Mouse (Mus musculus): ENCODE measurements around the gene Nxf1. TPM values are rescaled to one million over a fixed set of nuclear protein-coding genes. Genes with fewer than 3 reads are reported as not detected.

Gene Nxf1
- total and polyA plus RNA-seq, 3 experiments = 66.5 to 136 (median 101) TPM

DNA sequence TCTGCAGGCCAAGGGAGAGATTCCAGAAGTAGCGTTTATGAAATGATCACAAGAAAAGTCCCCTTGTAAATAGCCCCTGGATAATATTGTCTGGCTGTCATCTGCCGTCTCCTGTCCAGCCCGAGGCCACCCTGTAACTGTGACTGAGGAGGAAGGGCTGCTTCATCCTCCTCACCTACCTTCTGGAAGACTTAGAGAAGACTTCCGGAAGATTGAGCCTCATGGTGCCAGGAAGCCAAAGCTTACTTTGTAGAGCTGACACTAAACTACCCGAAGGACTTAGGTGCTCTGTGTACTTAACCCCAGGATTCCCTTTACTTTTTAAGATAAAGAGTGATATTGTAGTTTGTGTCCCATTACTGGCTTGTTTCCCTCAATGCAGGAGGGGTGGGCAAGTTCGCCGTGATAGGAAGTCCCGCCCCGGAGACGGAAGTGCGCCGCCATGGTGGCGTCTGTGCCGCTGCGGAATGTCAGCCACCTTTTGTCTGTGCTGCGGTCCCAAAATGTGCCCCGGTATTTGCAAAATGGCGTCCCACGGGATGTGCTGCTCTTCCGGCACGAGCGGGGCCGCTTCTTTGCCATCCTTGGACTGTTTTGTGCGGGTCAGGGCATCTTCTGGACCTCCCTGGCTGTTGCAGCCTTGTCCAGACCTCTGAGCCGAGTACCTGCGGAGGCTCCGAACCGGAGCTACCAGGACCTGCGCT is 13.8 kb downstream of the Nxf1 start, which contains the start of gene Tmem223:
Gene Tmem223 (plus strand): TSS at position 430 of the 704 bp plus-strand sequence.
- peak; percentile 81 for DNase-seq (ENCODE audit: extremely low read depth)
- peak within 1 kb of the TSS; percentile 91 for H3K9ac ChIP-seq (ENCODE audit: insufficient read depth, low read depth)
- H3K79me2 ChIP-seq (replicated peaks; ENCODE audit: control insufficient read depth, extremely low read depth, insufficient read depth, poor library complexity, severe bottlenecking) = peaks cover 35% of the 10 kb centered on the region
- H3K27ac ChIP-seq (ENCODE audit: insufficient read depth, low read depth) = peak within 1 kb of the TSS; percentile 76
- in situ Hi-C loops (cut with MboI; ENCODE audit: low pct_ligation_motif_present, low pct_unique_long_range_greater_than_20kb, low sequenced_read_pairs) (no loop called here), dilution Hi-C loops (cut with MboI; ENCODE audit: extremely low pct_ligation_motif_present, extremely low pct_unique_long_range_greater_than_20kb, low sequenced_read_pairs) (no loop called here)
- no peak for TF ChIP-seq E2F4 (IDR thresholded peaks at IDR 0.05; ENCODE audit: insufficient replicate concordance, low read depth, low read length)
- TF ChIP-seq ETS1 (conservative IDR thresholded peaks at IDR 0.05; ENCODE audit: low read depth, low read length) = no peak
- TF ChIP-seq ZMIZ1 (IDR thresholded peaks at IDR 0.05; ENCODE audit: low read depth, low read length) = no peak; the same call in 1 of the 2 replicates
- no peak for TF ChIP-seq UBTF (IDR thresholded peaks at IDR 0.05; ENCODE audit: low read depth, low read length)
- no peak for TF ChIP-seq CHD1 (IDR thresholded peaks at IDR 0.05; ENCODE audit: low read depth, low read length)
- TF ChIP-seq POLR2A (IDR thresholded peaks at IDR 0.05; ENCODE audit: low read depth, low read length) = peak; percentile 90
- no peak for TF ChIP-seq RCOR1 (conservative IDR thresholded peaks at IDR 0.05; ENCODE audit: low read depth, low read length)
- TF ChIP-seq IRF4 (IDR thresholded peaks at IDR 0.05; ENCODE audit: low read depth, low read length) = 0 out of 2 replicates have a peak, but pooled peaks have one; percentile 21
- no peak for TF ChIP-seq USF2 (conservative IDR thresholded peaks at IDR 0.05; ENCODE audit: low read depth, low read length)
- no peak for TF ChIP-seq JUND (conservative IDR thresholded peaks at IDR 0.05; ENCODE audit: low read depth, low read length)
- no peak for TF ChIP-seq ZKSCAN1 (IDR thresholded peaks at IDR 0.05; ENCODE audit: borderline replicate concordance, low read depth, low read length)
- no peak for TF ChIP-seq ZC3H11A (IDR thresholded peaks at IDR 0.05; ENCODE audit: low read depth, low read length)
- no peak for TF ChIP-seq CTCF (conservative IDR thresholded peaks at IDR 0.05 in 1 of 2, IDR thresholded peaks at IDR 0.05 in 1 of 2; ENCODE audit: low read depth in 2 of 2, low read length in 2 of 2)
- TF ChIP-seq KAT2A (IDR thresholded peaks at IDR 0.05; ENCODE audit: insufficient replicate concordance, low read length) = no peak
- TF ChIP-seq TCF12 (IDR thresholded peaks at IDR 0.05; ENCODE audit: low read depth, low read length) = peak; percentile 18; the same call in 1 of the 2 replicates
- TF ChIP-seq MAX (IDR thresholded peaks at IDR 0.05; ENCODE audit: low read length) = no peak
- no peak for TF ChIP-seq ZNF384 (IDR thresholded peaks at IDR 0.05; ENCODE audit: low read depth, low read length)
- peak; percentile 79 for TF ChIP-seq POLR2AphosphoS2 (IDR thresholded peaks at IDR 0.05; ENCODE audit: low read depth, low read length)
- TF ChIP-seq GABPA (IDR thresholded peaks at IDR 0.05; ENCODE audit: insufficient replicate concordance, low read depth, low read length) = no peak
- TF ChIP-seq PAX5 (IDR thresholded peaks at IDR 0.05; ENCODE audit: low read length) = no peak
- TF ChIP-seq BHLHE40 (IDR thresholded peaks at IDR 0.05; ENCODE audit: low read depth, low read length) = peak; percentile 51; the same call in 1 of the 2 replicates
- TF ChIP-seq MAFK (IDR thresholded peaks at IDR 0.05; ENCODE audit: insufficient replicate concordance, low read length) = no peak
- TF ChIP-seq NRF1 (IDR thresholded peaks at IDR 0.05; ENCODE audit: low read depth, low read length) = peak; percentile 62
- TF ChIP-seq RAD21 (IDR thresholded peaks at IDR 0.05; ENCODE audit: low read depth, low read length) = no peak
- TF ChIP-seq HCFC1 (IDR thresholded peaks at IDR 0.05; ENCODE audit: low read depth, low read length) = peak; percentile 81
- no peak for TF ChIP-seq SMC3 (IDR thresholded peaks at IDR 0.05; ENCODE audit: low read depth, low read length)
- TF ChIP-seq ELF1 (IDR thresholded peaks at IDR 0.05; ENCODE audit: low read depth, low read length) = peak; percentile 81
- TF ChIP-seq SIN3A (IDR thresholded peaks at IDR 0.05; ENCODE audit: low read length) = no peak
- no peak for TF ChIP-seq MAZ (IDR thresholded peaks at IDR 0.05; ENCODE audit: low read depth, low read length)
- TF ChIP-seq MEF2A (IDR thresholded peaks at IDR 0.05; ENCODE audit: borderline replicate concordance, low read depth, low read length) = no peak
- TF ChIP-seq MXI1 (IDR thresholded peaks at IDR 0.05; ENCODE audit: low read depth, low read length) = peak; percentile 15; the same call in 1 of the 2 replicates
- peak; percentile 50; the same call in 1 of the 2 replicates for TF ChIP-seq CHD2 (IDR thresholded peaks at IDR 0.05; ENCODE audit: low read length)
- peak; percentile 40; the same call in 1 of the 2 replicates for TF ChIP-seq NELFE (IDR thresholded peaks at IDR 0.05; ENCODE audit: low read depth, low read length)
- TF ChIP-seq TBP (conservative IDR thresholded peaks at IDR 0.05; ENCODE audit: low read depth, low read length) = peak; percentile 76
- TF ChIP-seq USF1 (IDR thresholded peaks at IDR 0.05; ENCODE audit: low read depth, low read length) = no peak
- peak; percentile 65; the same call in 1 of the 2 replicates for TF ChIP-seq MYC (IDR thresholded peaks at IDR 0.05; ENCODE audit: low read depth, low read length)
- TF ChIP-seq JUN (IDR thresholded peaks at IDR 0.05; ENCODE audit: insufficient read depth, low read depth, low read length) = no peak
- TF ChIP-seq EP300 (IDR thresholded peaks at IDR 0.05; ENCODE audit: low read length) = no peak
- H3K4me3 ChIP-seq (replicated peaks in 1 of 3; ENCODE audit: low read depth in 2 of 3, low read length in 2 of 3, poor library complexity in 1 of 3) = peak within 1 kb of the TSS; percentile 71 to 93 (median 81)
- peak within 1 kb of the TSS; percentile 83 for H3K4me2 ChIP-seq (ENCODE audit: insufficient read depth, low read depth, poor library complexity, severe bottlenecking)
- no peaks in the 10 kb centered on the region for H3K27me3 ChIP-seq (replicated peaks)
- peaks cover 46 to 69% of the 10 kb centered on the region in 2 experiments for H3K36me3 ChIP-seq (replicated peaks in 1 of 2; ENCODE audit: control insufficient read depth in 1 of 2, insufficient read depth in 1 of 2, low read length in 1 of 2)
- H3K4me1 ChIP-seq (ENCODE audit: control insufficient read depth in 1 of 2, insufficient read depth in 2 of 2) = peaks cover 8 to 32% of the 10 kb centered on the region in 2 experiments; a peak in 3 of 4 replicates
- peaks cover 1% of the 10 kb centered on the region for H3K9me3 ChIP-seq (replicated peaks; ENCODE audit: low read length)

Data from CH12.LX (cell line).